11 mouse cellular contexts compared by ENCODE assay signal in the genomic region with DNA sequence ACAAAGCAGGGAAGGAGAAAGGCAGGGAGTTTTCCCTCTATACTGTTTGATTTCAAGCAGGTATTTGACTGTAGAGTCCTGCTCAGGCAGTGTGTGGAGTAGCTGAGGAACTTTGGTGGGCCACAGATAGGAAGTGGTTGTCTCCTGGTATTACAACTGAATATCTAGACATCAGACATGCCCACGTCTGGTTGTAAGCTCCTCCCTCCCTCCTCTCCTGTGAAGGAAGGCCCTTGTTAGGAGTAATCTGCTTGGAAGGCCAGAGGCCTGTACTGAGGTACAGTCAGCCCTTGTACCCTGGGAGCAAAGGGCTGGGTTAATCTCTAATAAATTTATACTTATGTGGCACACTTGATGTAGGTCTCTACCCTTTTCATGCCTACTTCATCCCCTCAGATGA.
DNase-seq lines count a peak whose midpoint lies in the region; ATAC-seq and TF ChIP-seq lines count a peak whose summit lies in the region.
"Had no signal": no experiment of that assay in that cellular context is flagged by ENCODE, and none has a peak within 500 bp of the region (broad histone marks: within the 10 kb centered on the region; RNA-seq: fewer than 3 reads in every experiment).

No protein-coding gene starts in this region.

- TF ChIP-seq CTCF in hindbrain, postnatal 0 days (IDR thresholded peaks at IDR 0.05; ENCODE audit: low read depth): no peak

- no peaks in the 10 kb centered on the region for H3K9me3 ChIP-seq in kidney, embryonic 14.5 days (ENCODE audit: control insufficient read depth, low read length)
- no peaks in the 10 kb centered on the region for H3K9me3 ChIP-seq in intestine, embryonic 15.5 days
- no peaks in the 10 kb centered on the region for H3K9me3 ChIP-seq in megakaryocyte, embryonic 14.5 days
- no peaks in the 10 kb centered on the region for H3K9me3 ChIP-seq in hindbrain, postnatal 0 days (ENCODE audit: low read length)

- ATAC-seq in kidney, embryonic 14.5 days (ENCODE audit: low FRiP score, low TSS enrichment): no peak
- ATAC-seq in intestine, embryonic 15.5 days: peak; percentile 62
- no peak for ATAC-seq in hindbrain, postnatal 0 days

- 22% methylated on average over 1 of the region's 1 CpGs for WGBS in kidney, embryonic 14.5 days
- 44% methylated on average over 1 of the region's 1 CpGs for WGBS in intestine, embryonic 15.5 days
- WGBS in hindbrain, postnatal 0 days: 25% methylated on average over 1 of the region's 1 CpGs

- peaks cover 56% of the 10 kb centered on the region for H3K4me1 ChIP-seq in kidney, embryonic 14.5 days (ENCODE audit: control insufficient read depth, insufficient read depth, low read length)
- H3K4me1 ChIP-seq in intestine, embryonic 15.5 days (replicated peaks): peaks cover 41% of the 10 kb centered on the region
- peaks cover 98% of the 10 kb centered on the region for H3K4me1 ChIP-seq in megakaryocyte, embryonic 14.5 days
- H3K4me1 ChIP-seq in hindbrain, postnatal 0 days (ENCODE audit: insufficient read depth, low read length): no peaks in the 10 kb centered on the region

- no peaks in the 10 kb centered on the region for H3K36me3 ChIP-seq in kidney, embryonic 14.5 days (ENCODE audit: control insufficient read depth, insufficient read depth, low read length)
- H3K36me3 ChIP-seq in intestine, embryonic 15.5 days: no peaks in the 10 kb centered on the region
- H3K36me3 ChIP-seq in megakaryocyte, embryonic 14.5 days (replicated peaks; ENCODE audit: low read length): peaks cover 51% of the 10 kb centered on the region
- no peaks in the 10 kb centered on the region for H3K36me3 ChIP-seq in hindbrain, postnatal 0 days (ENCODE audit: insufficient read depth, low read length)

- no peak overlapping the region for H3K4me3 ChIP-seq in kidney, embryonic 14.5 days (ENCODE audit: low read length)
- H3K4me3 ChIP-seq in intestine, embryonic 15.5 days (replicated peaks): no peak overlapping the region
- H3K4me3 ChIP-seq in megakaryocyte, embryonic 14.5 days (replicated peaks): peak overlapping the region; percentile 69
- H3K4me3 ChIP-seq in hindbrain, postnatal 0 days (ENCODE audit: low read length): no peak overlapping the region
- H3K4me3 ChIP-seq: erythroblast, embryonic 14.5 days had no signal

- H3K4me2 ChIP-seq in kidney, embryonic 14.5 days (replicated peaks; ENCODE audit: low read depth, low read length): no peak overlapping the region
- H3K4me2 ChIP-seq in intestine, embryonic 15.5 days (replicated peaks): no peak overlapping the region
- H3K4me2 ChIP-seq in hindbrain, postnatal 0 days (ENCODE audit: low read depth, low read length): no peak overlapping the region

- peak; percentile 66 for DNase-seq in kidney, adult 9 months
- peak; percentile 66 for DNase-seq in MEL-GATA-1-ER (ENCODE audit: extremely low read depth, low read depth)
- DNase-seq in ovary, postnatal 14 days (ENCODE audit: low spot score): no peak
- DNase-seq in hindbrain, postnatal 0 days (ENCODE audit: low spot score): no peak
- DNase-seq in layer of hippocampus, postnatal 14 days (ENCODE audit: low spot score in 2 of 2): no peak
- DNase-seq: lung, postnatal 36 days; thymus, adult 18-20 months had no signal

- H3K9ac ChIP-seq in kidney, embryonic 14.5 days (ENCODE audit: low read depth, low read length): no peak overlapping the region
- H3K9ac ChIP-seq in intestine, embryonic 15.5 days: no peak overlapping the region
- no peak overlapping the region for H3K9ac ChIP-seq in hindbrain, postnatal 0 days (replicated peaks; ENCODE audit: low read length)

- H3K27ac ChIP-seq in kidney, embryonic 14.5 days (ENCODE audit: low read depth, low read length): no peak overlapping the region
- 0 out of 2 replicates have a peak overlapping the region, but pooled peaks have one; percentile 58 for H3K27ac ChIP-seq in intestine, embryonic 15.5 days
- H3K27ac ChIP-seq in hindbrain, postnatal 0 days: no peak overlapping the region

- H3K27me3 ChIP-seq in kidney, embryonic 14.5 days (ENCODE audit: control insufficient read depth, insufficient read depth, low read length): no peaks in the 10 kb centered on the region
- no peaks in the 10 kb centered on the region for H3K27me3 ChIP-seq in intestine, embryonic 15.5 days (replicated peaks)
- no peaks in the 10 kb centered on the region for H3K27me3 ChIP-seq in megakaryocyte, embryonic 14.5 days (replicated peaks)
- no peaks in the 10 kb centered on the region for H3K27me3 ChIP-seq in hindbrain, postnatal 0 days (ENCODE audit: insufficient read depth, low read length)

Comparison
In these comparisons a context has a peak if more than half of its experiments do, and no peak if none do; other contexts are left out.
1. DNase-seq: peak in kidney, adult 9 months (single experiment) and MEL-GATA-1-ER (single experiment); none in ovary, postnatal 14 days (single experiment), hindbrain, postnatal 0 days (single experiment) and layer of hippocampus, postnatal 14 days (0 of 2).